Mouse (Mus musculus) cerebellum, adult 9-11 months (tissue): ENCODE data around the gene Denr.

Source experiments
- DNase-seq: peaks from one replicate; pipeline ENCODE4 v3.0.0; 2022

The Denr gene

DNA sequence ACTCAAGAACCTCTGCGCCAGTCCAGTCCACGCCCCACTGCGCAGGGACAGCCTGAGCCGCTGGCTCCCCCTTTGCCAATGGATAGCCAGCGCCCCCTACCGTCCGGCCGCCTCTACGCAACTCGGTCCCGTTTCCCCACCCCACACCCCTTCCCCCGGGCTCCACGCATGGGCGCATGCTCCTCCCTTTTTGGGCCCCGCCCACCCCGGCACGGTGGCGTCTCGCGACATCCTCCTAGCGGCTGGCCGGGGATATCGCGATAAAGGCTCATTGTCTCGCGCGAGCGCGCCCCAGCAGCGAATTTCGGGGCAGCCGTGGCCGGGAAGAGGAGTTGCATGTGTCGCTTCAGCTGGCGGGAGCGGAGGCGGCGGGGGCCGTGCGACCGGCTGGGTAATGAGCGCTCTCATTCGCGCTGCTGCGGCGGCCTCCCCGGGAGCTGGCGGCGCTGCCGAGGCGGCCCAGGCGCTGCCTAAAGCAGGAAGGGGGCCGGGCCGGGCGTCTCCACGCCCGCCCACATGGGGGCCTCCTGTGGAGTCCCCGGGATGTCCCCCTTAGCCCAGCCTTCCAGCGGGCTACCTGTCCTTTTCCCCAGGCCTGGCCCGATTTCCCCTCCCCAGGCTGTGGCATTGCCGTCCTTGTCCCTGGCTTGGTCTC is at the start of gene Denr:
Gene Denr, plus strand, starts transcription at position 200 of the 655 bp plus-strand sequence.
- DNase-seq, result peak; percentile 98

DNA sequence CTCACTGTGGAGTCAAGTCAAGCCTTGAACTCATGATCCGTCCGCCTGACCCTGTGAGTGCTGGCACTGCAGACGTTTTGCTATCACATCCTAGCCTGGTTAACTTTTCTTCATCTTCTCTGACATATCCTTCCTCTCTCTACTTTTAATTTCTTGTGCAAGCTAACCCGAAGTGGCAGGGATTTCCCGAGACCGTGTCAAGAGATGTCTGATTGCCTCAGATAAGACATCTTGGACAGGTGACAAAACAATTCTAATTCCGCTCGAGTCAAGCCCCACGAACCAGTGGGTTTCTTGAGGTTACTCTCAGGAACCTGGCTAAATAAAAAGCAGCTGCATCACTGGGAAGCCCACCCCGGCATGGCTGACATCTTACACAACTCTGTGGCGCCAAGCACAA is 48.2 kb upstream of the Denr start:
- DNase-seq, result no peak

DNA sequence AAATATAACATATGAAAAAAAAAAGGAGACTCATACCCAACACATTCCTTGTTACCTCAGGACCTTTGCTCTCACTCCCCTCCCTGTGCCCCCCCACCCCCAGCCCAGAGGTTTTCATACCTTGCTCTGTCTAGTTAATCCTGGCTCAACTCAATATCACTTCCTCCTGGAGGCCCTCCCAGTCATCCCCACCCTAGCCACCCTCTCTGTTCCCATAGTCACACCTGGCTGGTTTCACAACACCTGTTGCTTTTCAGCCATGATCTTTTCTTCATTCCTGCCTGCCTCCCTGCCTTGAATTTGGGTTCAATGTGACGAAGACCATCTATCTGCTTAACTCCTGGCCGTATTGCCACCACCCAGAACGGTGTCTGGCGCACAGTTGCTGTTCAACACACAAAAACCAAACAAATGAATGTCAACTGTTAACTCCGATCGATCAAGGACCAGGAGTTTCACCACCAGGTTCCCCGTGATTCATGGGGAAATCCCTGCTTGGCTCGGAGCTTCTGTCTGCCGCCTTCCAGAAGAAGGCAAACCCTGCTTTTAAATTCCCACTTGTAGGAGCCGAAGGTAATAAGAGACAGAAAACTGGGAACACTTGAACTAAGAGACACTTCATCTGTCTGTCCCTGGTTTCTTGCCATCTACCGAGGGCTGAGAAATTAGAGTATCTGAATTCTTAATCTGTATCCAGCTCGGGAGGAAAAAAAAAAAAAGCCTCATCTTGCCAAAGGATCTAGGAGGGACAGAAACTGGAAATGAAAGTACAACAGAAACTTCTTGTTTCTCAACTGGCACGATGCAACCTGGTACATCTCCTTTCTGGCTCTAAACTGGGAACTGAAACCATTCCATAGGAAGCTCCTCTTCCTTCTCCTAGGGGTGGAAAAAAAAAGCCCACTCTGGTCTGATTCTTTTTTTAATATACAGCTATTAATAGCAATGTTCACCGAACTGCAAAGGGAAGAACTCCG is 44.3 kb upstream of the Denr start:
- no peak for DNase-seq

DNA sequence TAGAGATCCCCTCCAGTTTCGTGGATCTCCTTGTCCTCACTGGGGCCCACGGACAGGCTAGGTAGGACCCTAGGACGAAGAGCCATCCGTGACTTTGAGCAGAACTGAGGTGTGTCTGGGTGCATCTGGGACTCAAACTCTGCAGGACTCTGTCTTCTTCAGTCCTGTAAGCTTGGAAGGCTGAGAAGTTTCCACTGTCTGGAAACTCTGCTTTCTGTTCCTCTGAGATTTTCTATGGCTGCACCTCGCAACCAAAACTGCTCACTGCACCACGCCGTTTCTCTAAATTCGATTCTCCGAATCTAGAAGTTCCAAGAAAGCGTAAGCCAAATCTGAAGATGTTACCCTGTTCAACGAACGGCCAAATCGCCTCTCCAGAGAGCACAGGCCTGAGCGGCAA is 43.0 kb upstream of the Denr start:
- no peak for DNase-seq

DNA sequence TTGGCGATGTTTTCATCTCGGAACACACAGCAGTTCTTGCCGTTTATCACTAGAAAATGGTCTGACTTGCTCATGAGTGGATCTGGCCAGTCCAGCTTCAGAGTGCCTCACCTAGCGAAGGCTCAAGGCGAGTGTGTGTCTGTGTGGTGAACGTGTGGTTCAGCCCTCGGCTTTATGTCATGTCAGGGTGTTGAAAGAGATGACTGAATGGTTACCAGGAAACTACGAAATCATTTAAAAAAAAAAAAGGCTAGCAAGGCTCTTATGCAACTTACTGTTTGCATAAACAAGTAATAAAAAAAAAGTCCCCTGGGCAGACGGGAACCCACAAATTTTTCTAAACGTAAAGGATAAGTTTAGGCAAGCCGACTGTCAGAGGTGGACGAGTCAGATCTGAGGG is 41.6 kb upstream of the Denr start, which contains the start of gene Hcar2:
Gene Hcar2, minus strand, starts transcription at position 135 of the 400 bp plus-strand sequence.
- no peak for DNase-seq

DNA sequence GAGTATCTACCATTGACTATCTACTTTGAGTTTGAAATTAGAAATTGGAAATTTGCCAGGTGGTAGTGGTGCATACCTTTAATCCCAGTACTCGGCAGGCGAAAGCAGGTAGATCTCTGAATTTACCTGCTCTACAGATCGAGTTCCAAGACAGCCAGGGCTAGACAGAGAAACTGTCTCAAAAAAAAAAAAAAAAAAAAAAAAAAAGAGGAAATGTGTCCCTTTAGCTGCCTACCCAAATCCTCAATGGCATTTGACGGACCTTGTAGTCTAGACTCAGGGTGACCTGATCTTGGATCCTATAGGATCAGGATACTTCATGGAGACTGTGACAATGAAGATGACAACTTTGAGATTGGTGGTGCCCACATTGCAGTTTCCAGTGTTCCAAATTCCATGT is 40.5 kb upstream of the Denr start:
- DNase-seq, result no peak

DNA sequence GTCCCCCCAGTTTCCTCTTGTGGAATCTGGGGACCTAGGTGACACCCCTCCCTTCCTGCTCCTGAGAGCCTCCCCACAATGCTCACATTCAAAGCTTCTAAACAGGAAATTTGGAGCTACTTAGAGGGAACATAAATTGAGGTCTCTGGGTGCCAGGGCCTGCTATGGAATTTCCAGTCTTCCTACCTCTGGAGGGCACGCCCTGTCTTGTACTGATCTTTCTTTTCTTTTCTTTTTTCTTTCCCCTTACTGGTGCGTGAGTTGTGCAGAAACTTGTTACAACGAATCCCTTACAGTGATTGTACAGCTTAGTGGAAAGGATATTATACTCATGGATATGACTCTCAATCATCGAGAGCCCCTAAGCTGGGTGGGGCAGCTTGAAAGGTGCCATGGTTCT is 37.4 kb upstream of the Denr start:
- no peak for DNase-seq

DNA sequence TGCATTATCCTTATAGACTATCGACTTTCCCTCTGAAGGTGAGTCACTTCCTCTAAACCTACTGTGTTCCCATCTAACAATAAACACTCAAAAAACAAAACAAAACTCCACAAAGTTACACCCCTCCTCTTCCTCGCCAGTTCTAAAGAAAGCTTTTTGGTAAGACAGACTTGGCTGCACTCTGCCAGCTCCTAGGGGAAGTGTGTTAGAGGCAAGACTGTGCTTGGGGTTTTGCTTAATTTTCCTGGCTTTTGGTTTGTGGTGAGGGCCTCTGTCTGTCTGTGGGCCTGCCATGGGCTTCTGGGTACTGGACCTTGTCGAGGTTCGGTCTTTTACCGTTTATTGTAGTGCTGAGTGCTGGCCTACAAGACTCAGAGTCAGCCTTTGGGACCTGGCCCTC is 32.8 kb upstream of the Denr start:
- no peak for DNase-seq

DNA sequence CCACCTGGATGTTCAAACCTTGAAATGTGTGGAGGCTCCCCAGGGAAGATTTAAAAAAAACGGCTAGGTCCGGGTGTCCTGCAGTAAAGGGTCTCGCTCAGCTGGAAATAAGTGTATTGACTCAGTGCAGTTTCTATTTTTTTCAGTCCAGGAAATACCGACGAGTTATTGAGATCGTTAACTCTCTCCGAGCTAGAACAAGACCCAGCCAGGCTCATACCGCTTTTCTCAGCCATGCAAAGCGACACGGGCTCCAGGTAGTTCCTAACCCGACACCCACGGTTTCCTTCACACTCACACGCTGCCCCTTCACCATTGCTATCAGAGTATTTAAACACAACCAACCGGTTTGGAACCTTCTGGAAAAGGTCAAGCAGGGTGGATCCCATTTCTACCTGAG is 28.9 kb upstream of the Denr start:
- DNase-seq, result no peak

DNA sequence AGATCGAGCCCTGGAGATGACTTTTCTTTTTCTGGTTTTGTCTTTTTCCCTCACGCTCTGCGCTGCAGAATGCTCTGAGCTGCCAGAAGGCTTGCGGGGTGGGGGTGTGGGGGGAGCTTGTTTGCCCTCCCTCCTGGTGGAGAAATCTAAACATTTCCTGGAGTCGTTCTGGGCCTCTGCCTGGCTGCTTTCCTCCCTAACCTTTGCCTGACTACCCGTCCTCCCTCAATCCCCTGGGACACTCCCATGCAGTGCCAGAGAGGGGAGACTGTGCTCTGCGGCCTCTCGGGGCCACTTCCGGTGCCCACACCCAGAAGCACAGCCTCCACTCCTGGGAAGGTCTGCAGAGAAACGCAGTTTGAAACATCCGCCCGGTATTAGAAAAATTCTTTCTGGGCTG is 27.0 kb upstream of the Denr start, which contains the start of gene Hcar1:
Gene Hcar1, minus strand, starts transcription at position 93 of the 400 bp plus-strand sequence.
- no peak for DNase-seq

DNA sequence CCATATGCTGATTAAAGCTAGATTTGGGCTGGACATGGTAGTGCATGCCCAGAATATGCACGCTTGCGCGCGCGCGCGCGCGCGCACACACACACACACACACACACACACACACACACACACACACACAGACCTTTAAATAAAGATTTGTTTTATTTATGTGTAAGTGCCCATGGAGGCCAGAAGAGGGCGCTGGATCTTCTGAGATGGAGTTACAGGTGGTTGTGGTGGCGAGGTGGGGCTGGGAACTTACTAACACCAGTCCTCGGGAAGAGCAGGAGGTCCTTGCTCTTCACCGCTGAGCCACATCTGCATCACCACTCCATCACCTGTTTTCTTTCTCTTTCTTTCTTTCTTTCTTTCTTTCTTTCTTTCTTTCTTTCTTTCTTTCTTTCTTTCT is 26.2 kb upstream of the Denr start:
- DNase-seq, result no peak

DNA sequence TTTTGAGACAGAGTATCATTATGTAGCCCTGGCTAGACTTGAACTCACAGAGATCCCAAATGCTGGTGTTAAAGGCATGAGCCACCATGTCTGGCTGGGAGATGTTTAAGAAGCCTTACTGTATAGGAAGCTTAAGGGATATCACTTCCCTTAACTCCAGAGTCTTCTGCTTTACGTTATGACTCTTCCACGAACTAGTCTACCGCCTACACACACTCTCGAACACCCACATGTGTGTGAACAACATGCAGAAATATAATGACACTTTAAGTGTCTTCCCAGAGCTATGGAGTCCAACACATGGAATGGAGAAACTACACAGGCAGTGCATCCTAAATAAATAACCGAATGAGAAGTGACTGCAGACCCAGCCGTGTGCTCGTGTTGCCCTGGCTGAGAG is 23.1 kb upstream of the Denr start:
- DNase-seq, result no peak

DNA sequence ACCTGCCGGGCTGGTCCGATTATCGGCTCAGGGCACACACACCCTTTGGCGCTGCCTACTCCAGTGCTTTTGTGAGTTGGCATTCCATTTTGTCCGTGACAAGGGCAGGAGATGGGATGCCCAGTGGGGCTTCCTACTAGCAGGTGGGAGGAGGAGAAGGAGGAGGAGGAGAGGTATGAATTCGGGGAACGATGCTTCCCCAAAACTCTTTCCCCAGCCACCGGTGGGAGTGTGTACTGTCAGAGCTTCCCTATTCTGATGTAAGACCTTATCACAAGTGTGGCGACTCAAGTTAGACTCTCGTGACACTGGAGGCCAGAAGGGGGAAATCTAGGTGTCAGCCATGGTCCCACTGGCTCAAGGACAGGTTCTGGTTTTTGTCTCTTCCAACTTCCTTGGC is 22.6 kb upstream of the Denr start:
- no peak for DNase-seq

DNA sequence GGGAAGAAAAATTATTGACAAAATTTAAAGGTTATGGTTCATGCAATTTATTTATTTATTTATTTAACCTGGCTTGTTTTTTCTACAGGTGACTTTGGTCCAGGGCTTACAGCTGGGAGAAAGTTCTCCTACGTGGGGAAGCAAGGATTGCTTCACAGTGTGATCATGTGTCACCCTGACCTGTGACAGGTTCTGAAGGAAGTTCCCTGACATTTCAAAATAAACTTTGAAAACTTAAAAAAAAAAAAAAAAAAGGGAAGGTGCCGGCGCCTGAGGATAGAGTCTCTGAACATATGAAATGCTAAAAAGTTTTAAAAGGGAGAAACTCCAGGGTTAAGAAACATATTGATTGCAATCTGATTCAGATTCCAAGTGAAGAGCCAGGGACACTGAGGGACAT is 20.6 kb upstream of the Denr start:
- no peak for DNase-seq

DNA sequence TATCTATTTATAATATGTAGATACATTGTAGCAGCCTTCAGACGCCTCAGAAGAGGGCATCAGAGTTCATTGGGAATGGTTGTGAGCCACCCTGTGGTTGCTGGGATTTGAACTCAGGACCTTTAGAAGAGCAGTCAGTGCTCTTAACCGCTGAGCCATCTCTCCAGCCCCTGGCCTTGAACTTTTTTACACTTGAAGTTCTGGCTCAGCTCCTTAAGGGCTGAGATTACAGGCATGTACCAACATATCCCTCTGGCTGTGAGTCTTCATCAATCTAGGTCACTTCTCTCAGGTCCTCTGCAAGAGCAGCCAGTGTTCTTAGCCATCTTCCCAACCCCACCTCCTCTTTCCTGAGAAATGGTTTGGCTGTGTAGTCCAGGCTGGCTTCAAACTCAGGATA is 16.7 kb upstream of the Denr start:
- no peak for DNase-seq

DNA sequence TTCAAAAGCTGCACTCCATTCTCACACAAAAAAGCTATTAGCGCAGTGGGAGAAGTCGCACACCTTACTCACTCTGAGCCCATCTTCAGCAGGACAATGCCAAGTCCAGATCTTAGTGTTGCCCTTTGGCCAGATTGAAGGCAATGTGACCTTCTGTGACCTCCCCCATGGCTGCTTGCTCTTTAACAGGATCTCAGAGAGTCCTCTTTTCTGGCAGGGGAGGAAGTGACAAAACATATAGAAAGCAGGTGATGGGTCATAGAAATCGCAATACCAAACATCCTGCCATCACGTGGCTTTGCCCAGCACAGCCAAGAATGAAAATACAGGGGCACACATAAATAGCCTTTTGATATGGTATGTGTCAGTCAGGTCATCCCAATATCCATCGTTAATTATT is 16.0 kb upstream of the Denr start:
- DNase-seq, result no peak

DNA sequence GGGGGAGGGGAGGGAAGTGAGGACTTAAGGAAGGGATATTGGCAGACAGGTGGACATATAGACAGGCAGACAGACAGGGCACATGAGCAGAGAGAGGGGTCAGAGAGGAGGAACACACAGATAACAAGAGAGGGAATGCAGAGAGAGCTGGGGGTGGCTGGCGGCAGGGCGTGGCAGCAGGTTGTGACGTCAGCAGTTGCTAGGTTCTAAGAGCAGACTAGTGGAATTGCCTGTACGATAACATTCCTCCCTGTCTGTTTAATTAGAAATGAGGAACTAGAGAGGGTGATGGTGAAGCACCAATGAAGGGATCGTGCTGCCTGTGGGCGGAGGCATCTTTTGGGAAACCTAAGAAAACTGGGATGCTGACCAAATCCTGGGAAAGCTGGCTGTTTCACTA is 15.3 kb upstream of the Denr start:
- DNase-seq, result no peak

DNA sequence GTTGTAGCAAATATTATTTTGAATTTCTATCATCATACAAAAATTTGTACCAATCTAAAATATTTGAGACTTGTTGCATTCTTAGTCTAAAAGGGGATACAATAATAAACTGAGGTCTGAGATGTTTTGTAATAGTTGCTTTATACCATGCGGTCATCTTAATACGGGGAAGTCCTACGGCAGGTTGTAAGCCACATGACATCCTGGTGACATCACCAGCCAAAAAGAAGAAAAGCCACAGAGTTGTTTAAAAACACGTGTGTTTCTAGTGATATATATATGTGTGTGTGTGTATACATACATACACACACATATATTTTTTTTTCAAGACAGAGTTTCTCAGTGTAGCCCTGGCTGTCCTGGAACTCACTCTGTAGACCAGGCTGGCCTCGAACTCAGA is 13.5 kb upstream of the Denr start:
- no peak for DNase-seq

DNA sequence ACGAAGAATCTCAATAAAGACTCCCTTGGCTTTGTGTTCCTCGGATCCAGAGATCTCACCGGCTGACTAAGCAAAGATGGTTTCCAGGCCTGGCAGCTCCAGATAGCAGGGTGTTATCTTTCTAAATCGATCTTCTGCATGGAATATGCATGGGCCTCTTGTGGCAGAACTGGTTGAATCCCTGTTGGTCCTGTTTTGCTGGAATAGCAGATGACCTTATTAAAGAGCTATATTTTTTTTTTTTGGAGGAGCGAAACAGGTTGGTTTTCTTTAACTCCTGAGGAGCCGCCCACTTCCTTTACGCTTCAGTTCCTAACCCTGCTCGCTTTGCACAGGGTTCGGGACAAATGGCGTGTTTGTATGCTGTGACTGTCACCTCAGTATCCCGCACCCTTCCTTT is 10.6 kb upstream of the Denr start:
- no peak for DNase-seq

DNA sequence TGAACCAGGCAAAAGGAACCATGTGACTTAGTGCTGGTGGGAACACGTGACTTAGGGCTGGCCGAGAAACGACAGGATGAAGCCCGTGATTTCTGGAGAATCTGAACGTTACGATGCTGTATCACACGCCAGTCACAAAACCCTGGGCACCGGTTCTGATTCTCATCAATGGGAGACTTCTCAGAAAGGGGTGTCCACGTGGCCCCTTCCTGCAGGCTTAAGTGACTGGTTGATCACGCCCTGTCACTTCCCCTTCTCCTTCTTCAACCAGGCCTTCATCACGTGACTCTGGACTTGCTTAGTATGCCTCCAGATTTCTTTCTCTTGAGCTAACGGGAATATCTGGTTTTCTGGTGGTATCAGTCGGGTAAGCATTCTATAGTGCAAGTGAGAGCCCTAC is 9.6 kb upstream of the Denr start:
- no peak for DNase-seq

DNA sequence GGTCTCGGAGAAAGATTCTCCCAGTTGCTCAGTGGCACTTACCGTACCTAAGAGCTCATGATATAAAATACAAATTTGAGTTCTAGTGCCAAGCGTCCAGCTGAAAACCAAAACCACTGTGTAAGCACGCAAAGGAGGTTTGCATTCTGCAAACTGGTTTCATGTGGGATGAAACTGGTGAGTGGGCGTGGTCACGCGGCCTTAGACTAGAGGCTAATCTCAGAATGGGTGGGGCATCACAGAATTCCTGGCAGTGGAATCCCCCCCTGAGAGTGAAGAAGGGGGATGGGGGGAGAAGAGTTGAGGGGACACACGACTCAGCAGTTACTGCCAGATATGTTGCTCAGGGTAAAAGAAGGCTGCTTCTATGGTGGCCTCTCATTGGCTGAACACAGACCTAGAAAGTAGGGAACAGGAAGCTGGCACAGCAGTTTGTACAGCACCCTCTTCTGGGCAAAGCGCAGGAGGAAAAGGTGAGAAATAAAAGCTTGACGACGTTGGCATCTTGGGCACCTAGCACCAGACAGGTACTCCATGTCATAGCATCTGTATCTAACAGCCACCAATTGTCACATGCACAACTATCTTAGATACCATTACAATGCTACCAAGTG is 2.8 kb upstream of the Denr start:
- no peak for DNase-seq

DNA sequence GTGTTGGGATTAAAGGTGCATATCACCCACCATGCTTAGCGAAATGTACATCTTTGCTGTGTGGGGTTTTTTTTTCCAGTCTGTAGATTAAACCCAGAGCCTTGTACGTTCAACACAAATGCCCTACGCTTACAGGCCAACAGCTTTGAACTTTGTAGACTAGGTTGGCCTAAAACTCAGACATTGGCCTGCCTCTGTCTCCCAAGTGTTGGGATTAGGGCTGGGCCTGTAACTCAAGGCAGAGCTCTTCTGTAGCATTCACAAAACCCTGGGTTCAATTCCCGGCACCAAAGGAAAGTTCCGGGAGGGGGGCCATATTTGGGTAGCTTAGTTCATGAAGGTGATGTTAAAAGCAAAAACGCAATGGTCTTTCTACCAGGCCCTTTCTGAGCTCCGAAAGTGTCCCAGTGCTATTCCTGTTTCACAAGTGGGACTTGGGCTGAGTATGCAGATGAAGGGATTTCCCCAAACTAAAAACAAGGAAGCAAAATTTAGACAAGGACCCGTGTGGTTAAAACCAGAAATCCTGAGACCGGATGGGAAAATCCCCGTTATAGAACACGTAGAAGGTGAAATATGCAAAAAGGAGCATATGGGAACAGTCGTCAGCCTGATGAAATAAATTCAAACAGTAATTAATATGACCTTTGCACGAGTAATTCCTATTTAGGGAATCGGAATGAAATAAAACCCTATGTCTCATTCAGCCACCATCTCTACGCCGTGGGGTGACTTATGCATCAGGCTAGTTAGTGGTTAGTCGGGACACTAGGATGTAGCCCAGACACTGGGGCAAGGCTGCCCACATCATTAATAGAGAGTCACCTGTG is 614 bp upstream of the Denr start:
- peak; percentile 32 for DNase-seq

DNA sequence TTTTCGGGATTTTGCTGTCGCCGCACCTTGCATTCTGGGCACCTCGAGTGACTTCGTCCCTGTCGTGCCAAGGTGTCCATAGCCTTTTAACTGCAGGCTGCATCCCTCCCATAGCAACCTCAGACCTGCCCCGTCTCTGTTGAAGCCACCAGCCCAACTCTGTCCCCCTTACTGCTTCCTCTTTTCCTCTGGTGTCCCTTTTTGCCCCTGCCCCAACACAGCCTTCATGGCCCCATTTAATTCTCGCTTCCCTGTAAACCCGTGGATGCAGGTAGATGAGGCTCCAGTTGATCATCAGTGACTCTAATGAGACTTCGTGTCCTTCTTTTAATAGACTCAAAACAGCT is 629 bp downstream of the Denr start:
- no peak for DNase-seq
